Mouse (Mus musculus): ENCODE data around the gene Tmem216.

Tmem216 gene

GRCm38 (mm10) chr19:10555624-10556510, at the start of gene Tmem216:
Tmem216 (minus strand) TSS chr19:10556238.
- WGBS, result 1% methylated on average over 43 of the region's 43 CpGs

- WGBS, result under 1% methylated on average over 49 of the region's 49 CpGs
Observed at GRCm38 (mm10) chr19:10605293-10605900, 49.4 kb upstream of the Tmem216 start, which contains the start of the genes Ddb1 and Tkfc. Ddb1 (plus strand) TSS chr19:10605327. Tkfc (minus strand) TSS chr19:10605654.

- WGBS, result 42% methylated on average over 3 of the region's 3 CpGs
Observed at GRCm38 (mm10) chr19:10604534-10604933, 48.5 kb upstream of the Tmem216 start.

- WGBS, result 75% methylated on average over 18 of the region's 18 CpGs
Observed at GRCm38 (mm10) chr19:10603660-10604523, 47.9 kb upstream of the Tmem216 start.

DNA sequence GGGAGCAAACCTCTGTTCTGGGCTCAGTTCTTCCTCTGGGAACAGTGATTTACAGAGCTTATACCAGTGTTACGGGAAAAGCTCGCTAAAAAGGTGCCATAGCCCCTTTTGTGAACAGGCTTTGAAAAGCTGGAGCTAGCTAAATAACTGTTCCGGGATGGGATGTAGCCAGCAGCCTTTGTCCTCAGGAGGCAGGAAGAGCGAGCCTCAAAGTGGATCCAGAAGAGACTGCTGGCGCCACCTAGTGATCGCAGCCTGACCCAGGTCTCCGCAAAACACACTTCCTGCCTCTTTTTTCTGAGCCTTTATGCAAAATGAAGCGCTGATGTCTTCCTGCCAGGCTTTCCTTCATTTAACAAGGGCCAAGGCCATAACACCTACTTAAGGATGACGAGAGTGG, 46.7 kb upstream of the Tmem216 start:
- 2% methylated on average over 9 of the region's 9 CpGs for WGBS

- WGBS, result 14% methylated on average over 6 of the region's 6 CpGs
Observed at GRCm38 (mm10) chr19:10602247-10602769, 46.3 kb upstream of the Tmem216 start.

DNA sequence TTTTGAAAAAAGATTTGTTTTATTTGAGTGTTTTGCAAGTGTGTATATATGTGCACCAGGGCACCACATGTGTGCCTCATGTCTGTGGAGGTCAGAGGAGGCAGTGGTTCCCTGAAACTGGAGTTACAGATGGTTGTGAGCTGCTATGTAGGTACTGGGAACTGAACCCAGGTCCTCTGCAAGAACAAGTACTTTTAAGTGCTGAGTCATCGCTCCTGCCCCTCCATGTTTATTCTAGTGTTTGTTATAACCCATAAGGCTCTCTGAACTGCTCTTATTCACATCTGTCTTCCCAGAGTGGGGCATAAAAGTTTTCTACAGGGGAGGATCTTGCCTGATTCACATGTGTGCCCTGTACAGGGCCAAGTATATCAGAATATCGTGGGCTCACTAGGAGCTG, 43.6 kb upstream of the Tmem216 start:
- WGBS, result 99% methylated on average over 2 of the region's 2 CpGs

DNA sequence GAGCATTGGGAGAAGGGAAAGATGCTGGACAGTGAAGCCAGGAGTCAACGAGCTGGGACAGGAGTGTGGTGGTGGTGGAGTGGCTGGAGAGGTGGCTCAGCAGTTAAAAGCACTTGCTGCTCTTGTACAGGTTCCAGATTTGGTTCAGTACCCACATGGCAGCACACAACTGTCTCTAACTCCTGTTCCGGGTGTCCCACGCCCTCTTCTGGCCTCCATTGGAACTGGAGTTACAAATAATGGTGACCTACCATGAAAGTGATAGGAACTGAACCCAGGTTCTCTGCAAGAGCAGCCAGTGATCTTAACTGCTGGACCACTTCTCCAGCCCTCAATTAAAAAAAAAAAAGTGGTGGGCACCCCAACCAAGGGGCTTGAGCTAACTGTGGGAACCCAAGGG, 42.1 kb upstream of the Tmem216 start:
- WGBS, result 38% methylated on average over 3 of the region's 3 CpGs

DNA sequence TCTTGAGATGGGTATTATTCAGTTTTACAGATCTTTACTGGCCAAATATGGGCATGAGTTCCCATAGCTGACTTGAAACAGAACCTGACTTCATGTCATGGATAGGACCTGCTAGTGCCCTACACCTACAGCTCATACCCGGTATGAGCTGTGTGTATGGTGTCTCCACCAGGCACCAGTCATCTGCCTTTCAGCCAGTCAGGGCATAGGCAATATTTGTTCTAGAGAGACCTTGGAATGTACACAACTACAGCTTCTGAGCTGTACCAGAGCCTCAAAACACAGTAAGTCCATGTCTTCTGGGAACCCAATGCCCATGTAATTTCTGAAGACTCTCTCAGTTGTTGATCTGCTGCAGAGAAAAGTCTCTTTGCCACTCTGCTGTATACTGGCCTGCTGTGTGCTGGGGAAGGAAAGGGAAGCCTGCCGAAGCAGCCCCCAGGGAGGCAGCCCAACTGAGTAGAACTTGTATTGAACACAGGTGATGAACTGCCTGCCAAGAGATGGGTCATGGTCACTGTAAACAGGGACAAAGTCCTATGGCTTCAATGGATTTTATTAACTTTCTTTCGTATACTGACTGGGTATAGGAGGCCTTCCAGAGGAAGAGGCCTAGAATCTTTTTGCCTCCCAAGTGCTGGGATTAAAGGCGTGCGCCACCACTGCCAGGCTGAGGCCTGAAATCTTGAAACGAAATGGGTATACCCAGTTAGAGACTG, 35.8 kb upstream of the Tmem216 start:
- WGBS, result 94% methylated on average over 6 of the region's 6 CpGs

DNA sequence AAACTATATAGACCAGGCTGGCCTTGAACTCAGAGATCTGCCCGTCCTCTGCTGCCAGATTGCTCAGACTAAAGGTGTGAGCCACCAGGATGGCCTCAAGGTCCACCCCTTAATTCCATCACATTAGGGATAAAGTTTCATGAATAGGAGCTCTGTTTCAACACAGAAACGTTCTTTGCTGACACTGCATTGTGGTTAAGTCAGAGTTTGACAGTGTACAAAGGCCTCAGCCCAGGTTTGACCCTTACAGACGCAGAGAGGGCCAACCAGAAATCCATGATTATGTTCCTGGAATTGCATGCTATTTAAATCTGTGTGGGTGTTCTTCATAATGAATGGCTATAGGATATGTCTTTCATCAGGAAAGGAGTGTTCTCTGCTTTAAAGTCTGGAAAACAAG, 34.3 kb upstream of the Tmem216 start:
- WGBS, result 78% methylated on average over 3 of the region's 3 CpGs

- 61% methylated on average over 5 of the region's 5 CpGs for whole genome bisulfite sequencing
Observed at GRCm38 (mm10) chr19:10589127-10589857, 33.3 kb upstream of the Tmem216 start.

- 92% methylated on average over 8 of the region's 8 CpGs for WGBS
Observed at GRCm38 (mm10) chr19:10587231-10587630, 31.2 kb upstream of the Tmem216 start.

- WGBS, result 94% methylated on average over 8 of the region's 8 CpGs
Observed at GRCm38 (mm10) chr19:10585112-10585511, 29.1 kb upstream of the Tmem216 start.

- 27% methylated on average over 7 of the region's 7 CpGs for WGBS
Observed at GRCm38 (mm10) chr19:10583550-10584146, 27.6 kb upstream of the Tmem216 start.

GRCm38 (mm10) chr19:10581984-10582383, 25.9 kb upstream of the Tmem216 start:
- WGBS, result 88% methylated on average over 6 of the region's 6 CpGs

- WGBS, result 88% methylated on average over 3 of the region's 3 CpGs
Observed at GRCm38 (mm10) chr19:10580761-10581160, 24.7 kb upstream of the Tmem216 start.

- 83% methylated on average over 3 of the region's 3 CpGs for WGBS
Observed at GRCm38 (mm10) chr19:10580102-10580501, 24.1 kb upstream of the Tmem216 start.

DNA sequence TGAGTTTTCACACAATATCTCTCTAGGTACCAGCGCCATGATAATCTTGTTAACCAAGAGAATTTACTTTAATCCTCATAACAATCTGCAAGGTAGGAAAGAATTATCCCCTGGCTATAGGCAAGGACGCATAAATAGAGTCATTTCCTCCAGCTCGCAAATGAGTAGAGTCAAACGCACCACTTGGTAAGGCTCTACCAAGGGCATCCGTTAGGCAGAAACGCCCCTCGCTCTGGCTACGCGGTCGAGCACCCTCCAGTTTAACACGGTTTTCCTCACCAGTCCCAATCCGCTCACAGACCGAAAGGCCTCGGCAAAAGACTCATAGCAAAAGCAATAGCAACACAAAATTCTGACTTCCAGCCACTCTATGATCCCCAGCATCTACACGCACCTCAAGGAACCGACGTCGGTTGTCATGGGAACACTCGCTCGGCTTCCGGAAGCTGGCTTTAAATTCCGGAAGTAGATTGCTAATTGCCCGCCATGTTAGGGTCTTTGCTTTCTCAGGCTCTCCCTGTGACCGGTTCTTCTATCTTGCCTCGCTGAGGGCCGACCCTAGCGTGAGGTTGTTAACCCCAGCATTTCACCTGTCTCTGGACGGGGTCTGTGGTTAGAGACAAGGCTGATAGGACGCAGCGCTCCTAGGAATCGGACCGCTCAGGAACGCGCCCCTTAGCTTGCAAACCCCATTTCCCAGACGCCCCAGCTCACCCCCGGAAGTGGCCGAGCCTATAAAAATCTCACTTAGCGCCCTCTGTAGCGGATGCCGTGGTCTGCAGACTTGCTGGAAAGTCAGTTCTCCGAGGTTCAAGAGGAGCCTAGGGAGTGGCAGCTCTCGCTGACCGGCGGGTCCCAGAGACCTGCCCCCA, 20.9 kb upstream of the Tmem216 start, which contains the start of the genes Cyb561a3 and Tmem138:
TSS of gene Cyb561a3 (plus strand) at position 483 of the 872 bp plus-strand sequence.
TSS of gene Tmem138 (minus strand) at position 673 of the 872 bp plus-strand sequence.
- WGBS, result under 1% methylated on average over 44 of the region's 44 CpGs

- WGBS, result 96% methylated on average over 6 of the region's 6 CpGs
Observed at GRCm38 (mm10) chr19:10569627-10570026, 13.6 kb upstream of the Tmem216 start.

Measured in cerebral cortex, adult 2 months (tissue).